Mouse (Mus musculus): ENCODE measurements at regions not wholly inside any gene's neighbourhood (a gene's known extent, or its start where the extent isn't known, plus 50 kb on each side); places are given as distances from the start of the nearest gene placed in this dataset.

DNA sequence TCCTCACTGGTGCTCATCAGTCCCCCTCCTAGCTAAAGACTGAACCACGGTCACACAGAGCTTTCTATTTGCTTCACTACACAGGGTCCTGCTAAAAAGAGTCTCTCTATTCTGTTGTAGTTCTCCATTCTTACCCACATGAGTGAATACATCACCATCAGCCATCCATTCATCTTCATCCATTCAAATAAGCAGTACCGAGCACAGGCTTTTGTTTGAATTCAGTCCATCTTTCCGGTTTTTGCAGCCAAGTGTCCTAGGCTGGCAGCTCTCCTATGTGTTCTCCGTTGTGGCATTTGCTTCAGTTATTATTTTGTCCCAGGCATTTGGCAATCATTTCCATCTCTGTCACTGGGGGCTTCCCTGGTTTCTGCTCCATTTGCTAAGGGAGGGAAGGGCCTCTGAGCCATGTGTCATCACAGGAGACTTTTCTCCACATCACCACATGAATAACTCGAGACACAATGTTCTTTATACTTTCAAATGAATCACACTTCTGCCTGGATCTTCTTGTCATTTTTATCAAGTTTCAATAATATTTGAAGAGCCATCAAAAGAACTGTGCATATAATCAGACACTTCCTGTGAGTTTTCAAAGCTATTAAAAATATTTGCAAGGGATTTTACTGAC is 366.1 kb downstream of the Dnajb9 start:
- DNase-seq (ENCODE audit: low spot score), result no peak

DNA sequence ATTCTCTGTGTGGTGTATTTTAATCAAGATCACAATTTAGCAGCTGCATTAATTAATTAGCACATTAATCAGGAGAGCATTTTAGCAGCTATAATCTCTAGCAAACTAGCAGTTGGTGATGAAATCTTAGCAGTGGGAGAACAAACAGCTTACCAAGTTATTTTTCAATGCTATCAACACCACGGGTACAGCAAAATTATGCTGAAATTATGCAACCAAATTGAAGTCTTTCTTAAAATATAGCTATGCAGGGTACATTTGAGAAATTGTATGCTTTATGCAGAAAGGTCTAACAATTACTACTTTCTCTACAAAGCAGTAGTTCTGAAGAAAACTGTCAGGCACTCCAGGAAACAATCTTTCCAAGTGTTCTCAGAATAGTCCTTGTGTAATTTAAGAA is 378.1 kb downstream of the Dnajb9 start:
- no peak for DNase-seq (ENCODE audit: low spot score)

DNA sequence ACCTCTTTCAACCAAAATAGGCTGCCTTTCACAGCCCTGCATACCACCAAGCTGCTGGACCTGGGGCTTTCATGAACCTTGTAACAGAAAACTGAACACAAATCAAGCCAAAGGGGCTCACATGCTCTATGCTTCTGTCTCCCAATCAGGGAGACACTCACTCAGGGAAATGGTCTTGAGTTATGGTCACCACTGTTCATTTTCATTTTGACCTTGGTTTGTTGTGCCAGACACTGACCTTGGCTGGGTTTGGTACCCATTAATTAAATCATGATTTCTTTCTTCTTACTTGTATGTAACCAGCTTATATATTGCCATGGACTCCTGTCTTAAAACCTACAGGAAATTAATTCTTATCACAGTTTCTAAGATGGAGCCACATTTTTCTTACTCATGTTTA is 381.5 kb downstream of the Dnajb9 start:
- DNase-seq (ENCODE audit: low spot score), result no peak

DNA sequence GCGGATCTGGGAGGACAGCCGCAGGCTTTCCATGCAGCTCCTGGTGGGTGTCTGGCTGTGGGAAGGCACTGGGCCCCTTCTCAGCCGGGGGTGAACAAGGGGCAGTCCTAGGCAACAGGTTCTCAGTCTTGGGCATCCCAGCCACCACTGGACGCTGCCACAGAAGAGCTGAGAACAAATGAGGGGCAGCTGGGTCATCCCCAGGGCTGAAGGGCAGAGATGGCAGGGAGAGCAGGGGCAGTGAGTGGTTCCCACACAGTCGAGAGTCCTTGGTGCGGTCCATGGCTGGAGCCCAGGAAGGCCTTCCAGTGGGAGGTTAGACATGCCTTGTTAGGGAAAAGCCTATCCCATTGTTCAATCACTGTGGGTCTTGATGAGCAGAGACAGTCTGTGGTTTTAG is 382.2 kb downstream of the Dnajb9 start:
- DNase-seq (ENCODE audit: low spot score), result no peak

DNA sequence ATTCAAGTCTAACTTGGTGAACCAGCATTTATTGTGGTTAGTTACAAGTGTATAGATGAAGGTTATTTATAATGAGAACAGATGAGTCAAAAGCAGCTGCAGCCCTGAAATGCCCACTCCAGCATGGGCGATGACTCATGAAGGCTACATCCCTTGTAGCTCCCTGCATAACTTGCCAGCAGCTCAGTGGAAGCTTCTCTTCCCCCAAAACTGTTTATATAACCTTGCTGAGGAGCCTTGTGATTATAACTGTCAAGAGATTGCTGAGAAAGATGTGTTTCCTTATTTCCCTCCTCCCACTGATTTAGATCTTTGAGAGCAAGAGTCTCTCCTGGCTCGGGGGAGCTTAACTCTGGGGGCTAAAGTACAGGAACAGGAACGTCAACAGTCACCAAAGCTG is 382.8 kb downstream of the Dnajb9 start:
- no peak for DNase-seq (ENCODE audit: low spot score)

DNA sequence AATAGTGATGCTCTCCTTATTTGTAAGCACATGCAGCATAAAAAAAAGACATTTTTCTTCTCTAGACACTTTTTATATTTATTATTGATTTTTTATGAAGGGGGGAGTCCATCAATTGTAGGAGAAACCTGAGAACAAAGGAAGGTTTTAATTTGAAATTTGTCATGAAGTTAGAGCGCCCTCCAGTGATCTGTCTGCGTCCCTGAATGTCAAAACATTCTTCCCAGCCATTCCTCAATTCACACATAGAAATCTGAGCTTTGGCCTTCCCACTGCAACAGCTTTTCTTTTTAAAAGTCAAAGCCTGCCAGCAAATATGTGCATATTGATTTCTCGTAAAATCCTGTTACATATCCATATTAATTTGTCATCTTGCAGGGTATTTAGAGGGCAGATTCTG is 396.6 kb downstream of the Dnajb9 start:
- DNase-seq (ENCODE audit: low spot score), result no peak

DNA sequence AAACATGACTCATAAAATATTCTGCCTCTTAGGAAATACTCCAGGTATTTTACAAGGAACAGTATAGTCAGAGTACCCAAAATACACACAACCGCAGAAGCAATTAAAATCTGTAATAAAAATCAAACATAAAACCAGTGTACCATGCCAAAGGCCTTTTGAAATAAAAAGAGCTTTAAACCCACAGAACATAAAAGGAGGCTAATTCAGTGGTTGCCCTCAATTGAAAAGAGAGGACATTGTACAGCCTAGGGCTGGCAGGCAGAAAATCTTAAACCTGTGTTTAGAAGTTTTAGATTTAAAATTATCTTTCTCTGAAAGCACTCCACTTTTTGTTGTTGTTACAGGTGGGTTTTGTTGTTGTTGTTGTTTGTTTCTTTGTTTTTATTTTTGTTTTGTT is 437.4 kb downstream of the Dnajb9 start:
- DNase-seq (ENCODE audit: low spot score), result no peak

DNA sequence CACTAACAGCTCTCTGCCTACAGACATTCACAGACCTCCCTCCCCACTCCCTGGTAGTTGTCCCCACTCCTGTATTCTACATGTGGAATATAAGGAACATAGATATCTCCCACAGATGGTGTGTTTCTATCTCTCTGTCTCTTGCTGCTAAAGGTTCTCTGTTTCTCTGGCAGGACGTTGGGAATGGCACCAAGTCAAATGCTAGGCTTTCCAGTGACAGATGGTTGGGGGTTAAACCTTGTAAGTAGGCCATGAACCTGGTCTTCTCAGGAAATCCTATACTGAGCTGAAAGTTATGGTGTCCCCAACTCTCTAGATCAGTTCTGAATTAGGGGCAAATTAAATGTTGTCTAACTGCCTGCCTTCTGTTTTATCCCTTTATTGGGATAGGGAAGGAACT is 448.0 kb downstream of the Dnajb9 start:
- no peak for DNase-seq (ENCODE audit: low spot score)
